Mouse (Mus musculus): ENCODE results near the gene Tgif2.

Gene Tgif2

DNA sequence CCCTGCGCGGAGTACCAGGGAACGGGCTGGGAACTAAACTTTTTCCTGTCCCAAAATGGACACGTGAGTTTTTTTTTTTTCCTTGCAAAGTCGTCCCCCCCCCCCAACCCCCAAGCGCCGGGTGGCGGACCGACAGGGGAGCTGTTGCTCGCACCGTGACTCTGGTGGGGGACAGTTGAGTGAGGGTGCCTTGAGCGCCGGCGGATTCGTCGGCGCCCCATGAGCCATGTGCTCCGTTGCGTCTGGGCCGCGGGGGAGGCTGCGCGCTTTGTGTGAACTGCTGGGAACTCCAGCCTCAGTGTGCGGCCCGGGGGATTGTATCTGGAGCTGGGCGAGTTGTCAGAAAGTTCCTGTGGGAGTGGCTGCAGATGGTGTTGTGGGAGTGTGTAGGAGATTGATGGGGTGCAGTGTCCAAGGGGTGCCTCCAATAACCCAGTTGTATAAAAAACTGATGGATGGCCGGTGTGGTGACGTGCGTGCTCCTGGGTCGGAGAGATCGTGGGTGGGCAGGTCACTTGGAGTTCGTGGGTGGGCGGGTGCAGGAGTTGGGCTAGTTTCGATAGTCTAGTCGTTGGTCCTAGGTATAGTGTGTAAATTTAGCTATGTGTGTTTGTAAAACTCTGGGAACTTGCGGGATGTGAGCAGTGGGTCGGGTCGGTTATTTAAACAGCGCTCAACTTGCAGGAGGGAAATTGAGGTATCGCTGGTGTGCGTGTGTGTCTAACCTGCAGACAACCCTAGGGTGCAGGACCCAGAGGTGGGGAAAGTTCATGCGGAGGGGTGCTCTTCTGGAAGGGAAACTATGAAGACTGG, 1.4 kb downstream of the Tgif2 start:
- TF ChIP-seq GATA4 (IDR thresholded peaks at IDR 0.05; ENCODE audit: insufficient replicate concordance, low read length), result no peak

DNA sequence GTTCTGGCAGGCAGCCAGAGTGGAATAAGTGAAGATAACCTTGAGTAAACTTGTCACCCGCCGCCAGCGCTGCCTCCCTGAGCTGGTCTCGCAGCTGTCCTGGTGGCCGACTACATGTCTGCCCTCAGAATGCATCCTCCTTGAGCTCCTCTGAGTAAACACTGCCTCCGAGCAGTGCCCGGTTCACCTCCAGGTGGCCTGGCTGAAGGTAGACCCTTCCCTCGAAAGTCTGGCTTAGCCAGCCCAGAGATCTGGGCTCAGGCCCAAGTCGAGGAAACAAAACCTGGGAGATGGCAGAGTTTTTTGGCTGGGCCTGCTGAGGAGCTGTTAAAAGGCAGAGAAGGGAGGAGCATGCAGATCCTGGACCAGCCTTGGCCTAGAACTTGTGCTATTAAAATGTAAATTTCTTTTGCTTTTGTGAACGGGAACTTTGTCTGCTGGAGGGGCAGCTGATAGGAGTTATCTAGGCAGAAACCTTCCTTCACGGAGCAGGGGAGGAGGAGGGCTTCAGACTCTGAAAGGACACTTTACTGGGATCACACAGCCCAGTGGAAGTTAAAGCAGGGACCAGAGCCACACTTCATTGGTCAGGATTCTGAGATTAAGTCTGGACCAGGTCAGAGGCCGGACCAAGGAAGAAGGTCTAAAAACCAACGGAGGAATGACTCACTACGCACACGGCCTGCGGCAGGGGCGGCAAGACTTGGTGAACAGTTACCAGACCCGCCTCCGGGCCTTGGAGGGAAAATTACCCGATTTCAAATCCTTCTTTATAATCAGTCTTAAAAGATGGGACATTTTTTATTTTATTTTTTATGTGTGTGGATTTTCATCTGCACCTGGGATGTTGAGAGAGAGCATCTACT, 2.3 kb downstream of the Tgif2 start:
- TF ChIP-seq GATA4 (IDR thresholded peaks at IDR 0.05; ENCODE audit: insufficient replicate concordance, low read length), result peak; percentile 15; the same call in 1 of the 2 replicates

DNA sequence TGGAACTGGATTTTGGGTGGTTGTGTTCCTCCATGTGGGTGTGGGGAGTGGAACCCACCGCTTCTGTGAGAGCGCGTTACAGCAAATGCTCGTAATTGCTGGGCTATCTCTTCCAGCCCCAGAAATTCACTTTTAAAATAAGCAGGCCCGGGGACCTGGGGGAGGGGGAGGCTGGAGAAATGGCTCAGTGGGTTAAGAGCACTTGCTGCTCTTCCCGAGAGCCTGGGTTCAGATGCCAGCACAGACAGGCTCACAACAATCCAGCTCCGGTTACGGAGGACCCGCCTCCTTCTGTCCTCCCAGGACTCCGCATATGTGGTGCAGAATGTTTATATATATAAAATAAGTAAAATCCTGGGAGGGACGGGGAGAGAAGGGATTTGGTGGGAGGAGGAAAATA, 2.9 kb downstream of the Tgif2 start:
- TF ChIP-seq GATA4 (IDR thresholded peaks at IDR 0.05; ENCODE audit: insufficient replicate concordance, low read length), result no peak

DNA sequence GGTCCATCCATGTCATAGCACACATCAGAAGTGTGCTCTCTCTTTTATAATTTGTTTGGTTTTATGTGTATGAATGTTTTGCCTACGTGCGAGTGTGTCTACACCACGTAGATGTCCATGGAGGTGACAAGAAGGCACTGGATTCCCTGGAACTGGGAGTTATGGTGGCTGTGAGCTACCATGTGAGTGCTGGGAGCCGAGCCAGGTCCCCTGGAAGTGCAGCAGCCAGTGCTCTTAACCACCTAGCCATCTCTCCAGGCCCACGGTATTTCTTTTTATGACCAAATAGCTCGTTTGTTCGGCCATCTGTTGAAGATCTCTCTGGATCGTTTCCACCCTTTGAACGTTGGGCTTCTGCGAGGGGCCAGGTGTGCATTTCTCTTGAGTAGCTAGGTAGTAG, 3.5 kb downstream of the Tgif2 start:
- no peak for TF ChIP-seq GATA4 (IDR thresholded peaks at IDR 0.05; ENCODE audit: insufficient replicate concordance, low read length)

DNA sequence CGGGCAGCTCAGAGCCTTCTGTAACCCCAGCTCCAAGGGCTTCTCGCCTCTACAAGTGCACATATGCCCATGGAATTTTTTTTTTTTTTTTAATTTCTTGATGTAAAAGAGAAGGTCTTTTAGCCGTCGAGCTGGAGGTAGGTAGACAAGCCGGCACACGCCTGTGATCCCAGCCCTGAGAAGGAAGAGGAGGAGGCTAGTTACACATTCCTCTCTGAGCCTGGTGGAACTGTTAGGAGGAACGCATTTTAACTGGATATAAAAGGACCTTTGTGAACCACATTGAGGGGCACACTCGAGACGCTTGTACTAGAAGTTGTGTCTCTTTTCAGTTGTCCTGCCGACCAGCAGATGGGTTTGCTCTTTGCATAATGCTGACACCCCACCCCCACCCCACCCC, 4.9 kb downstream of the Tgif2 start:
- TF ChIP-seq GATA4 (IDR thresholded peaks at IDR 0.05; ENCODE audit: insufficient replicate concordance, low read length), result no peak

DNA sequence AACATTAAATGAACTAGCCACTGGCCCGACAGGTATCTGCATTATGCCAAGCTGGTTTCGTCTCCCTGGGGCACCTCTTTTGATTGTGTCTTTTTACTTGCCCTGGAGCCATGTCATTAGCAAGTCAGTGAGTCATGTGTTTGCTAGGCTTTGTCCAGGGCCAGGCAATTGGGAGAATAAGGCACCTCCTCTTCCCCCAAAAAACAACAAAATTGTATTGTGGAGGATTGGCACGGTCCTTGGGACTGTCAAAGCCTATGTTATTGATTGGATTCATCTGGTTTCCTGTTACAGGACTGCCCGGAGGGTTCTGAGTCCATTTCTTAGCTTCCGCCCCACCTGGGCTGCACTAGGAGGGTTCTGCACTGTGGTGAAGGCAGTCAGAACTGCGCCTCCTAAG, 7.8 kb downstream of the Tgif2 start:
- no peak for TF ChIP-seq GATA4 (IDR thresholded peaks at IDR 0.05; ENCODE audit: insufficient replicate concordance, low read length)

DNA sequence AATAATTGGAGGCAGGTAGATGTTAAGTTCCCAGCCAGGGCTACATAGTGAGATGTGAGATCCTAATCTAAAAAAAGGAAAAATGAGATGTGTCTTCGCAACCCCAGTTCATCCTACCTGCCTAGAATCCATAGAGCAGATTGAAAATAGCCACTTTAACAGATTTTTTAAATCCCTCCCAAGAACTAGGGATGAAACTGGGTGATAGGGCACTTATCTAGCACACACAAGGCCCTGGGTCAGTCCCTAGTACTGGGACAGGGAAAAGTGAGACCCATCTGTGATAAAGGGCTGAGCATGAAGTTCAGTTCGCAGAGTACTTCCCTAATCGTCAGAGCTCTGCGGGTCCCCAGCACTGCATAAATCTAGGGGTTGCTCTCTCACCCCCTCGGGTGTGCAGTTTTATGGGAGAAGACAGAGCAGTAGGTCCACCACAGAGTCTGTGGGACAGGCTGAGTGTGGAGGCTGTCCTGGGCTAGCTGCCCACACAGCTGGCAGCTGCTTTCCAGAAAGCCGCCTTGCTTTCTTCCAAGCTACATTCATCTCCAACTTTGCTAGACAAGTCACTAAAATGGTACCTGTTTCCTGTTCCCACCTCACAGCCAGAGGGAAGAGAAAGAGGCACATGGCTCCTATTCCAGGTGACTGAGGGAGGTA, 8.8 kb downstream of the Tgif2 start:
- TF ChIP-seq GATA4 (IDR thresholded peaks at IDR 0.05; ENCODE audit: insufficient replicate concordance, low read length), result no peak

DNA sequence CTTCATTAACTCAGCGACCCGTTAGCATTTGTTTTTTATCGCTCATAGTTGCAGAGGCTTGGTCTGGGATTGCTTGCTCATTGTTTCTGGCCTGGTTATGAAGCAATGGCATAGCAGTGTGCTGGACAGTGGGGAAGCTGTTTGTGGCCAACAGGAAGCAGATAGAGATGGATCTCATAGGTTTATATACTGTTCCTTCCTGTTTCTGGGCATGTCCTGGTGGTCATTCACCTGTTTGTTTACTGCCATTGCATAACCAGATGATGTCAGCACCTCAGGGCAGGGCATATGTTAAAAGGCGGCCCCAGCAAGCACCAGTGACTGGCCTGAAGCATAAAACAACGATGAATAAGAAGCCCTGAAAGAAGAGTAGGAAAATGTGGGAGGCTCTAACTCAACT, 10.7 kb downstream of the Tgif2 start:
- TF ChIP-seq GATA4 (IDR thresholded peaks at IDR 0.05; ENCODE audit: insufficient replicate concordance, low read length), result no peak

DNA sequence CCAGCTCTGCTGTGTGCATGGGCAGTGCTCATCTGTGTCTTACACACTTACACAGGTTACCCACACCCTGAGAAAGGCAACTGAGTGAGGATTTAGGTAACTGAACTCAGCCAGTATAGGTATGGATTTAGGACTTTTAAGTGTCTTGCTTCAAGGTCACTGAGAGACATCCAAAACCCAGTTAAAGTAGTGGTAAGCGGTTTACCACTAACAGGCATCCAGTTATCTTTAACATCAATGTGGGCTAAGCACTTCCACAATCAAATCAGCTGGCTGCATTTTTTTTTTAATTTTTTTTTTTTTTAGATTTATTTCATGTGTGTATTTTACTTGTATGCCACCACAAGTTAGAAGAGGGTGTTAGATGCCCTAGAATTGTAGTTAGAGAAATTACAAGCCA, 16.5 kb downstream of the Tgif2 start:
- TF ChIP-seq GATA4 (IDR thresholded peaks at IDR 0.05; ENCODE audit: insufficient replicate concordance, low read length), result no peak

DNA sequence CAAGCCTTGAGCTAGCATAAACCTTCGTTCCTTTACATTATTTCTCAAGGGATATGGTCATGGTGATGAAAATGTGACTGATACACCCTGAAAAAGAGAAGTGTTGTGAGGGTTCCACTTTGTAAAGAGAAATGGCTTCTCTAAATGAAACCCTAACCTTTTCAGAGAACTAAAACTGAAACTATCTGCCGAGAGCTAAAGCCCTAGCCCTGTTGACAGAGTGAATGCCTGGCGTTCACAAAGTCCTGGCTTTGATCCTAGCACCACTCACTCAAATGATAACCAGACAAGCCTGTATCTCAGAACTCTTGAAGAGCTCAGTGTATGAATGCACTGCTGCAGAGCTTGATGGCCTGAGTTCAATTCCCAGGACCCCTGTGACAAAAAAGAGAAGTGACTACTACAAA, 17.6 kb downstream of the Tgif2 start:
- TF ChIP-seq GATA4 (IDR thresholded peaks at IDR 0.05; ENCODE audit: insufficient replicate concordance, low read length), result no peak

DNA sequence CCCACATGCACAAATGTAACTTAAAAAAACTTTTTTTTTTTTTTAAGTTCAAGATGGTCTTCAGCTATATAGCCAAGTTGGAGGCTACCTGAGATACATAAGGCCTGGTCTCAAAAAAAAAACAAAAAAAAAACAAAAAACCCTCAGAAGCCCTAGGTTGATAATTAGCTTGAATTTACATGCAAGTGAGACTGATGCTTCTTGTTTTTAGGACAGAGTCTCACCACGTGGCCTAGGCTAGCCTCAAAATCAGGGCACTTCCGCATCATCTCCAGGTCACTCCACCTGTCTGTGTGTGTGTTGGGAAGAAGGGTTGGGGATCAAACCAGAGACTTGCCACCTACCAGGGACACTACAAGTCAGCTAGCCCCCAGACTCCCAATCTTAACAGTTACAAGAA, 18.0 kb downstream of the Tgif2 start, which contains the start of gene 4930518I15Rik:
Gene 4930518I15Rik, minus strand, starts transcription at position 112 of the 400 bp plus-strand sequence.
- TF ChIP-seq GATA4 (IDR thresholded peaks at IDR 0.05; ENCODE audit: insufficient replicate concordance, low read length), result no peak

DNA sequence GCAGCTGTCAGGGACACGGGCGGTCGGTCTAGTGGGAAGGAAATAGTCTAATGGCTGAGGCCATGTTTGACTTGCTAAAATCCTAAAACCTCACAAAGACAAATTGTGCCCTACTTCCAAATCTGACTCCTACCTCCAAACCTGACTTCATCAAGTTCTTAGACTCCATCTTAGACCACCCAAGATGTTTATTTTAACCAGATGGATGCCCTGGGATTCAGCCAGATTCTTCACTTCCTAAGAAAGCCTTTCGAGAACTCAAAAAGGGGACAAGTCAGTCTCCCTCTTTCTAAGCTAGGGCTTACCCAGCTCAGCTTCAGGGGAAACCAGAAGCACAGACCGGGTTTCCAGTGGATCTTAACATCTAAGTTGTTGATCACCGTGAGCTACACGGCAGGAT, 18.9 kb downstream of the Tgif2 start:
- TF ChIP-seq GATA4 (IDR thresholded peaks at IDR 0.05; ENCODE audit: insufficient replicate concordance, low read length), result no peak

DNA sequence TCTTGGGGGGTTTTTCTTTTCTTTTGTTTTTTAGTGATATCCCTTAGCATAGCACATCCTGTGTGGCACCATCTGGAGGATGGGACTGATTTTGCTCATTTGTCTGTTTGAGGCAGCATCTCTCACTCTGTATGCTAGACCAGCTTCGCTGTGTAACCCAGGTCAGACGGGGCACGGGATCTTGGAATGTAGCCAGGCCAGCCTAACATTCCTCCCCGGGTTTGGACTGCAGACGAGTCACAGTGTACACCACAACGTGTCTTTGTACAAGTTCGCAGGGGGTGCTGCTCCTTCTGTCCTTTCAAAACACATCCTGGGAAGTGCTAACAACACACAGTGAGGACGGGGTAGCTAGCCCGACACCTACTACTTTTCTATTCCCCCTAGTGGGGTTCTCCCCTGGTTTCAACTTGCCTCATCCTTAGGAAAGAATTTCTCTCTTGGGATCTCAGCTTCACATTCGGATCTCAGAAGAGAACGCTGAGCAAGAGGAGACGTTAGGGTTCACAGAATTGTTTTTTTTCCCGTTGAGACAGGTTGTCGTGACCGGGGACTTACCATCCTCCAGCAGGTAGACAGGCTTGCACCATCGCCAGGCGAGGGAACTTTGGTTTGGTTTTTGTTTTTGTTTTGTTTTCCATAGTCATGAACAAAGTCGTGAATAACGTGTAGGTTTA, 22.4 kb downstream of the Tgif2 start:
- no peak for TF ChIP-seq GATA4 (IDR thresholded peaks at IDR 0.05; ENCODE audit: insufficient replicate concordance, low read length)

DNA sequence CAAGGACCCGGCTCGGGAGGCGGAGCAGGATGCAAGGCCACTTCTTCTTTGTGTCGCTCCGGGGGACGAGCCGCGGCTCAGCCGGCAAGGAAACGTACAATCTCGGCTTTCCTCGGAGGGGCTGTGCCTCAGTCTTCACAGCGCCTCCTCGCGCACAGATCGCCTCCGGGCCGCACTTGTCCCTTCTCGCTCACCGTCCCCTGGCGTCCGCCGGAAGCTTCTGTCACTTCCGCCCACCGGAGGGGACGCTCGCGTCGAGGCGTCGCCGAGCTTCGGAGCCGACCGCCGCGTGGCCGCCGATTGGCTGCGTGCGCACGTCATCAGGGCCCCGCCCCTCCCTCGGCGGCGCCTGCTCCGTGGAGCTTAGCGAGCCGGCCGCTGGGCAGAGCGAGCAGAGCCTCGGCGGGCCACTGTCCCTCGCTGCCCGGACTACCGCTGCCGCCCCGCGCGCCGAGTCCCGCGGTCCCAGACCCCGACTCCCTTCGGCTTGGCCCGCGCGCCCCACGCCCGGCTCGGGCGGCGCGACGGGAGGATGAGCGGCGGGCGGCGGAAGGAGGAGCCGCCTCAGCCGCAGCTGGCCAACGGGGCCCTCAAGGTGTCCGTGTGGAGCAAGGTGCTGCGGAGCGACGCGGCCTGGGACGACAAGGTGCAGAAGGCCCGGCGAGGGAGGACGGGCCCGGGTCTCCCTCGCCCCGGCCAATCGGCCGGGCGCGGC, 23.1 kb downstream of the Tgif2 start, which contains the start of gene Rab5if:
Gene Rab5if, plus strand, starts transcription at position 357 of the 715 bp plus-strand sequence.
- peak; percentile 48; the same call in 1 of the 2 replicates for TF ChIP-seq GATA4 (IDR thresholded peaks at IDR 0.05; ENCODE audit: insufficient replicate concordance, low read length)

Data from liver, adult (tissue).